Mouse (Mus musculus) B cell, adult 67 days (primary cell): Measurements from ENCODE around the gene Mocs3. TPM values are rescaled to one million over a fixed set of nuclear protein-coding genes. Genes with fewer than 3 reads are reported as not detected.

Experiments used
- total RNA-seq, 2 experiments: library from RNA; stranded (reverse); gene quantifications; 4 replicates each; pipeline ENCODE4 v1.2.4; 2023

The Mocs3 gene
- 10 to 100 TPM; 12.6 to 14.2 TPM for total RNA-seq

GRCm38 (mm10) chr2:168230026-168230728 lies at the start of gene Mocs3, which contains the start of the genes Gm20716 and Dpm1:
TSS of gene Mocs3 (plus strand) at chr2:168230622.
TSS of gene Gm20716 (minus strand) at chr2:168230364.
TSS of gene Dpm1 (minus strand) at chr2:168230591.

GRCm38 (mm10) chr2:168206725-168207644 lies 23.4 kb upstream of the Mocs3 start, which contains the start of gene Adnp:
TSS of gene Adnp (minus strand) at chr2:168207112.

GRCm38 (mm10) chr2:168281582-168281981 lies 51.2 kb downstream of the Mocs3 start, which contains the start of gene Kcng1:
TSS of gene Kcng1 (minus strand) at chr2:168281736.

Other genes starting within 250 kb of the Mocs3 start
- gene Ripor3, start 220.0 kb upstream of the Mocs3 start, total RNA-seq = not detected
- 1 to 10 TPM; 3.8 to 3.9 TPM for gene Pard6b, start 149.6 kb upstream of the Mocs3 start, total RNA-seq
- 100 to 1,000 TPM in 1 of 2 experiments, 10 to 100 TPM in 1; 96.9 to 104 TPM for gene Adnp, start 23.5 kb upstream of the Mocs3 start, total RNA-seq
- gene Gm20716, start 258 bp upstream of the Mocs3 start, total RNA-seq = 10 to 100 TPM; 13.8 to 16.1 TPM
- gene Dpm1, start within 50 bp of the Mocs3 start, total RNA-seq = 100 to 1,000 TPM; 106 to 117 TPM
- not detected for gene Kcng1, start 51.1 kb downstream of the Mocs3 start, total RNA-seq